20 mouse cellular contexts compared by ENCODE assay signal in genomic region chr13:43496660-43497059, GRCm38 (mm10). TPM values are rescaled to one million over a fixed set of nuclear protein-coding genes. Genes with fewer than 3 reads are reported as not detected.
DNase-seq lines count a peak whose midpoint lies in the region; ATAC-seq lines count a peak whose summit lies in the region.
"Had no signal": no experiment of that assay in that cellular context is flagged by ENCODE, and none has a peak within 500 bp of the region (broad histone marks: within the 10 kb centered on the region; RNA-seq: fewer than 3 reads in every experiment).

No protein-coding gene starts in this region.

- H3K4me3 ChIP-seq in midbrain, embryonic 11.5 days (ENCODE audit: low read depth, low read length), result no peak overlapping the region
- H3K4me3 ChIP-seq: embryonic facial prominence, embryonic 12.5 days; hindbrain, embryonic 12.5 days; limb, embryonic 12.5 days; midbrain, embryonic 13.5 days had no signal

- 8% methylated on average over 2 of the region's 2 CpGs for WGBS in midbrain, embryonic 11.5 days

- no peaks in the 10 kb centered on the region for H3K9me3 ChIP-seq in midbrain, embryonic 11.5 days (ENCODE audit: control insufficient read depth, low read length)
- H3K9me3 ChIP-seq: embryonic facial prominence, embryonic 12.5 days; midbrain, embryonic 13.5 days had no signal

- peak; percentile 62 for ATAC-seq in granulocyte monocyte progenitor cell, adult 5-6 weeks (replicated peaks; ENCODE audit: poor library complexity, severe bottlenecking)
- no peak for ATAC-seq in midbrain, embryonic 11.5 days (ENCODE audit: low FRiP score)
- ATAC-seq: intestine, embryonic 16.5 days; midbrain, embryonic 13.5 days; Patski had no signal

- no peaks in the 10 kb centered on the region for H3K4me1 ChIP-seq in midbrain, embryonic 11.5 days (ENCODE audit: control insufficient read depth, insufficient read depth, low read length)

- no peak overlapping the region for H3K4me2 ChIP-seq in midbrain, embryonic 11.5 days
- H3K4me2 ChIP-seq: embryonic facial prominence, embryonic 12.5 days; hindbrain, embryonic 12.5 days; limb, embryonic 12.5 days; midbrain, embryonic 13.5 days had no signal

- H3K36me3 ChIP-seq in midbrain, embryonic 11.5 days (ENCODE audit: control insufficient read depth, insufficient read depth, low read length), result no peaks in the 10 kb centered on the region
- H3K36me3 ChIP-seq: embryonic facial prominence, embryonic 12.5 days; hindbrain, embryonic 12.5 days; limb, embryonic 12.5 days; midbrain, embryonic 13.5 days had no signal

- H3K27me3 ChIP-seq in midbrain, embryonic 11.5 days (ENCODE audit: control insufficient read depth, insufficient read depth, low read length), result no peaks in the 10 kb centered on the region
- H3K27me3 ChIP-seq: embryonic facial prominence, embryonic 12.5 days; hindbrain, embryonic 12.5 days; limb, embryonic 12.5 days; midbrain, embryonic 13.5 days; Patski had no signal

- H3K9ac ChIP-seq in midbrain, embryonic 11.5 days (ENCODE audit: low read length), result no peak overlapping the region
- H3K9ac ChIP-seq: embryonic facial prominence, embryonic 12.5 days; hindbrain, embryonic 12.5 days; limb, embryonic 12.5 days; liver, embryonic 14.5 days; midbrain, embryonic 13.5 days had no signal

- DNase-seq in cerebellum, postnatal 10 days, result peak; percentile 63 to 66
- no peak for DNase-seq in cerebellum, adult 18-20 months
- peak; percentile 65 for DNase-seq in layer of hippocampus, adult 9-11 months
- DNase-seq in layer of hippocampus, postnatal 10 days (ENCODE audit: low spot score in 2 of 2), result no peak
- DNase-seq in right cerebral cortex, postnatal 4 days, result no peak
- no peak for DNase-seq in left cerebral cortex, adult 8-10 months (ENCODE audit: low spot score in 2 of 2)
- DNase-seq in midbrain, embryonic 11.5 days (ENCODE audit: low spot score, missing footprints), result no peak
- DNase-seq: cerebellum, adult 11-12 months; kidney, postnatal 4 days; layer of hippocampus, postnatal 36 days; lung, postnatal 14 days; right cerebral cortex, postnatal 25 days had no signal

- no peak overlapping the region for H3K27ac ChIP-seq in midbrain, embryonic 11.5 days (ENCODE audit: low read depth, low read length)
- H3K27ac ChIP-seq: embryonic facial prominence, embryonic 12.5 days; hindbrain, embryonic 12.5 days; limb, embryonic 12.5 days; liver, embryonic 14.5 days; midbrain, embryonic 13.5 days had no signal

RNA-seq across cellular contexts. Expression of gene Ranbp9, which starts 15.6 kb away (rescaled TPM):
- 10 to 100 TPM; 67.8 to 77.0 TPM for total RNA-seq in layer of hippocampus, postnatal 10 days (2021)
- total RNA-seq in granulocyte monocyte progenitor cell, adult 5-6 weeks (2014; fragmentation: Nextera tagmentation), result 41.5 and 46.1 TPM in 2 replicates
- 56.4 and 84.0 TPM in 2 replicates for total RNA-seq in granulocyte monocyte progenitor cell, adult 5-6 weeks (2017)
- 100 to 1,000 TPM in 2 of 4 experiments, 10 to 100 TPM in 2; 89.3 to 109 (median 100) TPM for total RNA-seq in left cerebral cortex, adult 8-10 months (2022)
- 10.9 and 15.9 TPM in 2 replicates for polyA plus RNA-seq in midbrain, embryonic 11.5 days (2014; fragmentation: Nextera tagmentation; extraction: Ambion mirVana)

Comparison
In these comparisons a context has a peak if more than half of its experiments do, and no peak if none do; other contexts are left out.
1. DNase-seq: peak in cerebellum, postnatal 10 days (2 of 2) and layer of hippocampus, adult 9-11 months (single experiment); none in cerebellum, adult 18-20 months (0 of 2), layer of hippocampus, postnatal 10 days (0 of 2), right cerebral cortex, postnatal 4 days (single experiment), left cerebral cortex, adult 8-10 months (0 of 2) and midbrain, embryonic 11.5 days (single experiment).